Mouse (Mus musculus) lung, embryonic 14.5 days (tissue): ENCODE measurements around the gene Cyp26a1. TPM values are rescaled to one million over a fixed set of nuclear protein-coding genes. Genes with fewer than 3 reads are reported as not detected.

Source experiments
- ATAC-seq: fragments of 200-750 bp; cut with Nextera tagmentation; 2 replicates; pipeline ENCODE4 v1.8.0; 2017; ENCODE audit warnings: mild to moderate bottlenecking, moderate TSS enrichment, moderate library complexity; ENCODE audit not compliant: insufficient read depth
- DNase-seq: peaks from one replicate; pipeline ENCODE4 v3.0.0-alpha.2; 2015
- H3K27ac ChIP-seq: fragments of 300-500 bp; sonication (generic); 2 replicates; pipeline ENCODE4 v1.5.1; 2014; ENCODE audit warnings: low read depth, mild to moderate bottlenecking, moderate library complexity
- H3K27me3 ChIP-seq: fragments of 300-500 bp; sonication (generic); 2 replicates; pipeline ENCODE4 v1.6.1; 2014; ENCODE audit warnings: low read length, control low read depth; ENCODE audit not compliant: insufficient read depth
- H3K36me3 ChIP-seq: fragments of 300-500 bp; sonication (generic); 2 replicates; pipeline ENCODE4 v1.6.1; 2014; ENCODE audit warnings: control low read depth; ENCODE audit not compliant: insufficient read depth
- H3K4me1 ChIP-seq: fragments of 300-500 bp; sonication (generic); 2 replicates; pipeline ENCODE4 v1.6.1; 2014; ENCODE audit warnings: antibody characterized with exemption, control low read depth; ENCODE audit not compliant: insufficient read depth
- H3K4me2 ChIP-seq: fragments of 300-500 bp; sonication (generic); 2 replicates; pipeline ENCODE4 v1.6.1; 2014; ENCODE audit warnings: mild to moderate bottlenecking
- H3K4me3 ChIP-seq: fragments of 300-500 bp; sonication (generic); 2 replicates; pipeline ENCODE4 v1.5.1; 2014; ENCODE audit warnings: low read depth, low read length
- H3K9ac ChIP-seq: fragments of 300-500 bp; sonication (generic); 2 replicates; pipeline ENCODE4 v1.6.1; 2014
- H3K9me3 ChIP-seq: fragments of 300-500 bp; sonication (generic); 2 replicates; pipeline ENCODE4 v1.6.1; 2016; ENCODE audit warnings: low read depth, low read length, control low read depth
- CTCF ChIP-seq: IDR thresholded peaks from 2 replicates; pipeline ENCODE4 v1.5.1; 2016; ENCODE audit warnings: antibody characterized with exemption, low read depth
- WGBS: fragments of 180-500 bp; shearing (Covaris S2); extraction: QIAGEN DNeasy Blood & Tissue Kit; methylation state at CpG from one replicate; pipeline ENCODE4 v1.1.7; 2014; 5-methylcytosine and 5-hydroxymethylcytosine counted together
- polyA plus RNA-seq: library from polyadenylated mRNA; unstranded; fragments of >200 nt; fragmentation: Nextera tagmentation; extraction: Ambion mirVana; gene quantifications from 2 replicates; pipeline ENCODE4 v1.2.1, GENCODE M21; 2014

Cyp26a1 gene
- polyA plus RNA-seq, 1 experiment from 2014 or later = not detected

- ATAC-seq (no peak), DNase-seq (peak; percentile 65)
- Histone ChIP-seq H3K4me3 (no peak overlapping the region), H3K36me3 (no peaks in the 10 kb centered on the region), H3K4me2 (peak overlapping the region; percentile 15; the same call in 1 of the 2 replicates), H3K4me1 (no peaks in the 10 kb centered on the region; the same call in 1 of the 2 replicates), H3K27me3 (peaks cover 100% of the 10 kb centered on the region), H3K9ac (no peak overlapping the region), H3K27ac (no peak overlapping the region), H3K9me3 (no peaks in the 10 kb centered on the region)
- 2% methylated on average over 29 of the region's 29 CpGs for WGBS
- TF ChIP-seq CTCF = peak; percentile 56
Measured at GRCm38 (mm10) chr19:37690716-37691115, 6.9 kb upstream of the Cyp26a1 start.

- Histone ChIP-seq H3K36me3 (no peaks in the 10 kb centered on the region), H3K4me1 (no peaks in the 10 kb centered on the region; the same call in 1 of the 2 replicates), H3K9ac (no peak overlapping the region), H3K27me3 (peaks cover 100% of the 10 kb centered on the region), H3K27ac (no peak overlapping the region), H3K9me3 (no peaks in the 10 kb centered on the region), H3K4me2 (peak overlapping the region; percentile 54), H3K4me3 (peak overlapping the region; percentile 29)
- no peak for TF ChIP-seq CTCF
- peak; percentile 70 for DNase-seq
- WGBS = under 1% methylated on average over 40 of the region's 40 CpGs
- ATAC-seq = 0 out of 2 replicates have a peak, but pooled peaks have one; percentile 50
Measured at GRCm38 (mm10) chr19:37692879-37693278, 4.7 kb upstream of the Cyp26a1 start.

- no peak overlapping the region for H3K4me2 ChIP-seq
- DNase-seq (no peak), ATAC-seq (no peak)
- no peak overlapping the region for H3K4me3 ChIP-seq
- H3K9me3 ChIP-seq = no peaks in the 10 kb centered on the region
- no peaks in the 10 kb centered on the region for H3K36me3 ChIP-seq
- no peak overlapping the region for H3K9ac ChIP-seq
- no peak overlapping the region for H3K27ac ChIP-seq
- no peaks in the 10 kb centered on the region; the same call in 1 of the 2 replicates for H3K4me1 ChIP-seq
- TF ChIP-seq CTCF = no peak
- WGBS = 36% methylated on average over 13 of the region's 13 CpGs
- peaks cover 100% of the 10 kb centered on the region for H3K27me3 ChIP-seq
Measured at GRCm38 (mm10) chr19:37695146-37695545, 2.5 kb upstream of the Cyp26a1 start.

- Histone ChIP-seq H3K27me3 (peaks cover 100% of the 10 kb centered on the region), H3K4me3 (peak overlapping the region; percentile 11; the same call in 1 of the 2 replicates), H3K4me2 (peak overlapping the region; percentile 44), H3K36me3 (no peaks in the 10 kb centered on the region), H3K9me3 (no peaks in the 10 kb centered on the region), H3K4me1 (no peaks in the 10 kb centered on the region; the same call in 1 of the 2 replicates), H3K9ac (no peak overlapping the region), H3K27ac (no peak overlapping the region)
- no peak for TF ChIP-seq CTCF
- 4% methylated on average over 42 of the region's 42 CpGs for WGBS
- DNase-seq = no peak
- no peak for ATAC-seq
Measured at GRCm38 (mm10) chr19:37695762-37696602, 1.6 kb upstream of the Cyp26a1 start.

- no peak overlapping the region for H3K27ac ChIP-seq
- H3K9me3 ChIP-seq = no peaks in the 10 kb centered on the region
- H3K9ac ChIP-seq = no peak overlapping the region
- DNase-seq (no peak), ATAC-seq (no peak)
- TF ChIP-seq CTCF = no peak
- peak overlapping the region; percentile 33; the same call in 1 of the 2 replicates for H3K4me3 ChIP-seq
- H3K27me3 ChIP-seq = peaks cover 100% of the 10 kb centered on the region
- WGBS = 3% methylated on average over 22 of the region's 22 CpGs
- H3K4me2 ChIP-seq = peak overlapping the region; percentile 58
- H3K4me1 ChIP-seq = no peaks in the 10 kb centered on the region; the same call in 1 of the 2 replicates
- H3K36me3 ChIP-seq = no peaks in the 10 kb centered on the region
Measured at GRCm38 (mm10) chr19:37696603-37697334, 829 bp upstream of the Cyp26a1 start.

GRCm38 (mm10) chr19:37697335-37697636 is 312 bp upstream of the Cyp26a1 start:
- no peak overlapping the region for H3K27ac ChIP-seq
- DNase-seq (no peak), ATAC-seq (no peak)
- no peak overlapping the region for H3K9ac ChIP-seq
- no peaks in the 10 kb centered on the region for H3K9me3 ChIP-seq
- peak overlapping the region; percentile 58 for H3K4me2 ChIP-seq
- H3K36me3 ChIP-seq = no peaks in the 10 kb centered on the region
- no peaks in the 10 kb centered on the region; the same call in 1 of the 2 replicates for H3K4me1 ChIP-seq
- peaks cover 100% of the 10 kb centered on the region for H3K27me3 ChIP-seq
- peak overlapping the region; percentile 33 for H3K4me3 ChIP-seq
- 1% methylated on average over 18 of the region's 18 CpGs for WGBS
- TF ChIP-seq CTCF = no peak
